Mouse (Mus musculus) heart, postnatal 0 days (tissue): ENCODE results near the gene Stmnd1. TPM values are rescaled to one million over a fixed set of nuclear protein-coding genes. Genes with fewer than 3 reads are reported as not detected.

ENCODE experiments used
- ATAC-seq: fragments of 200-750 bp; cut with Nextera tagmentation; 2 replicates; pipeline ENCODE4 v1.8.0; 2017; ENCODE audit warnings: low read depth, moderate number of reproducible peaks, moderate library complexity; ENCODE audit not compliant: insufficient read depth
- DNase-seq: peaks from one replicate; pipeline ENCODE4 v3.0.0-alpha.2; 2016; ENCODE audit warnings: low spot score
- H3K27ac ChIP-seq: fragments of 300-500 bp; sonication (generic); 2 replicates; pipeline ENCODE4 v1.5.1; 2014; ENCODE audit warnings: low read depth, mild to moderate bottlenecking
- H3K27me3 ChIP-seq: fragments of 300-500 bp; sonication (generic); 2 replicates; pipeline ENCODE4 v1.6.1; 2014; ENCODE audit warnings: low read length, mixed read lengths; ENCODE audit not compliant: control insufficient read depth, insufficient read depth
- H3K36me3 ChIP-seq: fragments of 300-500 bp; sonication (generic); replicated peaks from 2 replicates; pipeline ENCODE4 v1.6.1; 2014; ENCODE audit warnings: low read length, mixed read lengths; ENCODE audit not compliant: control insufficient read depth, insufficient read depth
- H3K4me1 ChIP-seq: fragments of 300-500 bp; sonication (generic); 2 replicates; pipeline ENCODE4 v1.6.1; 2014; ENCODE audit warnings: antibody characterized with exemption; ENCODE audit not compliant: control insufficient read depth, insufficient read depth
- H3K4me2 ChIP-seq: fragments of 300-500 bp; sonication (generic); 2 replicates; pipeline ENCODE4 v1.6.1; 2014; ENCODE audit warnings: low read depth, mild to moderate bottlenecking, low read length, moderate library complexity
- H3K4me3 ChIP-seq: fragments of 300-500 bp; sonication (generic); 2 replicates; pipeline ENCODE4 v1.5.1; 2014; ENCODE audit warnings: low read depth, low read length
- H3K9ac ChIP-seq: fragments of 300-500 bp; sonication (generic); replicated peaks from 2 replicates; pipeline ENCODE4 v1.6.1; 2014; ENCODE audit warnings: low read depth, low read length, mixed read lengths
- H3K9me3 ChIP-seq: fragments of 300-500 bp; sonication (generic); replicated peaks from 2 replicates; pipeline ENCODE4 v1.6.1; 2016; ENCODE audit warnings: low read length; ENCODE audit not compliant: control insufficient read depth
- CTCF ChIP-seq: IDR thresholded peaks from 2 replicates; pipeline ENCODE4 v1.5.1; 2016; ENCODE audit warnings: antibody characterized with exemption, control low read depth, low read depth
- EP300 ChIP-seq: IDR thresholded peaks from 2 replicates; pipeline ENCODE4 v1.6.1; 2016; ENCODE audit warnings: antibody characterized with exemption, low read depth
- WGBS: fragments of 180-500 bp; shearing (Covaris S2); extraction: QIAGEN DNeasy Blood & Tissue Kit; methylation state at CpG from one replicate; pipeline ENCODE4 v1.1.7; 2014; 5-methylcytosine and 5-hydroxymethylcytosine counted together
- polyA plus RNA-seq: library from polyadenylated mRNA; unstranded; fragments of >200 nt; fragmentation: Nextera tagmentation; extraction: Ambion mirVana; gene quantifications from 2 replicates; pipeline ENCODE4 v1.2.1, GENCODE M21; 2015
- total RNA-seq: library from RNA; depleted of rRNA; stranded (reverse); fragments of >200 nt; gene quantifications from 2 replicates; pipeline ENCODE4 v1.2.3, GENCODE M21; 2014; ENCODE audit warnings: low replicate concordance; rRNA removed

Gene Stmnd1
- total and polyA plus RNA-seq, 2 experiments from 2014 or later = 0.52 TPM; not detected in 1

DNA sequence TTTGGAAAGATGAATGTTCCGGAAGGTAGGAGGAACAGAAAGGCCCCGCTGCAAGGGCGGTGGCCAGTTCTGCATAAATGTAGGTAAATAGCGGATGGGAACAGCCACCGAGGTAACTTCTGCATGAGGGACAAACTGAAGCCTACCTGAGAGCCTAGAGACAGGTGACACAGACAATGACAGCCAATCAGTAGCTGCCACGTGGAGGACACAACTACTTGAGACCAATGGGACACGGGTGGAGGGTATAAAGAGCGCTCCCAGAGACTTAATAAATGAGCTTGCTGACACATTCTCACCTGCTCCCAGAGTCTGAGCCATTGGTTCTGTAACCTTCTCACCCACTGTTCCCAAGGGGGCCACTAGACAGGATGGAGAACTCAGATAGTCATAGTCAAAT is 67.1 kb downstream of the Stmnd1 start:
- Histone ChIP-seq H3K9me3 (no peaks in the 10 kb centered on the region), H3K27ac (no peak overlapping the region), H3K4me2 (no peak overlapping the region), H3K27me3 (no peaks in the 10 kb centered on the region), H3K4me3 (no peak overlapping the region), H3K9ac (no peak overlapping the region), H3K36me3 (no peaks in the 10 kb centered on the region), H3K4me1 (no peaks in the 10 kb centered on the region)
- WGBS = 93% methylated on average over 8 of the region's 8 CpGs
- no peak for DNase-seq
- no peak for ATAC-seq
- TF ChIP-seq EP300 (no peak), CTCF (no peak)

- no peaks in the 10 kb centered on the region for H3K4me1 ChIP-seq
- H3K4me3 ChIP-seq = no peak overlapping the region
- no peaks in the 10 kb centered on the region for H3K27me3 ChIP-seq
- no peaks in the 10 kb centered on the region for H3K36me3 ChIP-seq
- TF ChIP-seq CTCF (no peak), EP300 (no peak)
- H3K9ac ChIP-seq = no peak overlapping the region
- H3K4me2 ChIP-seq = no peak overlapping the region
- DNase-seq (no peak), ATAC-seq (no peak)
- no peak overlapping the region for H3K27ac ChIP-seq
- WGBS = 78% methylated on average over 5 of the region's 5 CpGs
- H3K9me3 ChIP-seq = no peaks in the 10 kb centered on the region
Measured at GRCm38 (mm10) chr13:46341419-46341818, 67.9 kb downstream of the Stmnd1 start.

GRCm38 (mm10) chr13:46343226-46343625 is 69.7 kb downstream of the Stmnd1 start:
- Histone ChIP-seq H3K9me3 (no peaks in the 10 kb centered on the region), H3K4me1 (no peaks in the 10 kb centered on the region), H3K36me3 (no peaks in the 10 kb centered on the region), H3K9ac (no peak overlapping the region), H3K4me3 (no peak overlapping the region), H3K27me3 (no peaks in the 10 kb centered on the region), H3K4me2 (no peak overlapping the region), H3K27ac (no peak overlapping the region)
- no peak for TF ChIP-seq EP300
- TF ChIP-seq CTCF = no peak
- DNase-seq = no peak
- 78% methylated on average over 7 of the region's 7 CpGs for WGBS
- no peak for ATAC-seq

DNA sequence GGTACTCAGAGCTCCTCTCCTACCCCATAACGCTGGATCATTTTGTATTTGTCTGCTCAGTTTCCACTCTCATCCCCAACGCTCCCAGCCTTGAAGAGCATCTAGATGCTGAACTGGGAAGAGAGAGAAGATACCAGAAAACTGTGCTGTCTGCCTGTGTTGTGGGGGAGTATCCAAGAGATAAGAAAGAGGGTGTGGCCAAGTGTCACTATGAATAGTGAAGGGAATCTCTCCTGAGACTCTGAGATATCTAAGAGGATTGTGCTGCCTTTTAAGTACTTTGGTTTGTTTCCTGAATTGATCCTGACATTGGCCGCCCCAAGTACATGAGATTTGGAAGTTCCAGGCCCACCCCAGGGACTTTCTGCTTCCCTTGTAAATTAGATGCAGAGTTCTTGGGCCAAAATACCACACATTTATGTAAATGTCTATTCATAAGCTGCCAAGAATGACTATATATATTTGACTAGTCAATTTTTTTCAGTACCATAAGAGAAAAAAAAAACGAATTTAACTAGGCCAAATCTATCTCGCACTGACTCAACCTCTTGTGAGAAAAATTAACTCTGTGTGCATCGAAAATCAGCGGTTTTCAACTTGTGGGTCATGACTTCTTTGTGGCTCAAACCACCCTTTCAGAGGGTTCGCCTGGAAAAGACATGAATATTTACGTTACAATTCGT is 73.5 kb downstream of the Stmnd1 start:
- no peak overlapping the region for H3K4me3 ChIP-seq
- ATAC-seq = no peak
- WGBS = 69% methylated on average over 10 of the region's 10 CpGs
- no peak for DNase-seq
- no peaks in the 10 kb centered on the region for H3K36me3 ChIP-seq
- TF ChIP-seq EP300 (no peak), CTCF (no peak)
- H3K9ac ChIP-seq = no peak overlapping the region
- H3K27me3 ChIP-seq = no peaks in the 10 kb centered on the region
- H3K27ac ChIP-seq = no peak overlapping the region
- no peak overlapping the region for H3K4me2 ChIP-seq
- H3K9me3 ChIP-seq = no peaks in the 10 kb centered on the region
- H3K4me1 ChIP-seq = no peaks in the 10 kb centered on the region

DNA sequence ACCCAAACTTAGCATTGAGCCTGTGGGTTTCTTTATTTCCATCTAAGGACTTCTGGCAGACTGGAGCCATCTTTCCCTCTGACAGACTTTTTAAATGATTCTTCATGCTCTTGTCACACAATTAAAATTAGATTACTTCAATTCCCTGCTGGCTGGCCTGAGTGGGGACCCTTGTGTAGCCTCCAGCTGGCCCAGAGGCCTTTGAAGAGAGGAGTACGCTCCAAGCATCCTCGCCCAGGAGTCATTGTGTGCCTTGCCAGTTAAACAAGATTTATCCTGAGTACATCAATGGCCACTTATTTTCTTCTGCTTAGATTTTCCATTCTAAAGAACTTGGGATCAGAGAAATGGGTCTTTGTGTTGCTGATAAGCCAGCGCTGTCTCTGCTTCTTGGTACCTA is 76.1 kb downstream of the Stmnd1 start:
- H3K27ac ChIP-seq = no peak overlapping the region
- H3K4me3 ChIP-seq = no peak overlapping the region
- DNase-seq (no peak), ATAC-seq (no peak)
- no peaks in the 10 kb centered on the region for H3K27me3 ChIP-seq
- no peaks in the 10 kb centered on the region for H3K36me3 ChIP-seq
- TF ChIP-seq CTCF = no peak
- TF ChIP-seq EP300 = no peak
- H3K4me2 ChIP-seq = no peak overlapping the region
- no peak overlapping the region for H3K9ac ChIP-seq
- H3K4me1 ChIP-seq = no peaks in the 10 kb centered on the region
- 89% methylated on average over 3 of the region's 3 CpGs for WGBS
- no peaks in the 10 kb centered on the region for H3K9me3 ChIP-seq

Other genes with a start within 250 kb of the Stmnd1 start
- 506 and 538 TPM in 2 replicates for gene Rbm24, start 144.7 kb downstream of the Stmnd1 start, total RNA-seq
- 60.0 and 69.7 TPM in 2 replicates for gene Rbm24, start 144.7 kb downstream of the Stmnd1 start, polyA plus RNA-seq
- 182 and 257 TPM in 2 replicates for gene Cap2, start 228.1 kb downstream of the Stmnd1 start, total RNA-seq
- gene Cap2, start 228.1 kb downstream of the Stmnd1 start, polyA plus RNA-seq = 144 and 146 TPM in 2 replicates